Mouse (Mus musculus): ENCODE measurements around the gene Ficd. TPM values are rescaled to one million over a fixed set of nuclear protein-coding genes. Genes with fewer than 3 reads are reported as not detected.

Ficd gene
- polyA plus RNA-seq, 1 experiment from 2014 or later = 6.7 TPM

- Histone ChIP-seq H3K9me3 (ENCODE audit: control insufficient read depth, low read length) (no peaks in the 10 kb centered on the region), H3K27ac (replicated peaks; ENCODE audit: low read depth, low read length) (peak overlapping the region; percentile 98), H3K36me3 (ENCODE audit: control insufficient read depth, insufficient read depth, low read length) (peaks cover 32% of the 10 kb centered on the region), H3K4me3 (replicated peaks; ENCODE audit: low read depth, low read length) (peak overlapping the region; percentile 57), H3K4me1 (ENCODE audit: control insufficient read depth, insufficient read depth, low read length) (peaks cover 14% of the 10 kb centered on the region), H3K27me3 (ENCODE audit: control insufficient read depth, insufficient read depth, low read length) (no peaks in the 10 kb centered on the region), H3K4me2 (ENCODE audit: low read length) (peak overlapping the region; percentile 67), H3K9ac (replicated peaks; ENCODE audit: low read length) (peak overlapping the region; percentile 68)
- 4% methylated on average over 10 of the region's 10 CpGs for WGBS
- ATAC-seq (ENCODE audit: low FRiP score, low TSS enrichment) (no peak; the same call in 1 of the 2 replicates), DNase-seq (no peak)
These were observed 505 bp downstream of the Ficd start for GRCm38 (mm10) chr5:113736113-113736502.

- no peaks in the 10 kb centered on the region for H3K27me3 ChIP-seq (ENCODE audit: control insufficient read depth, insufficient read depth, low read length)
- H3K4me1 ChIP-seq (ENCODE audit: control insufficient read depth, insufficient read depth, low read length) = peaks cover 13% of the 10 kb centered on the region
- H3K27ac ChIP-seq (replicated peaks; ENCODE audit: low read depth, low read length) = peak overlapping the region; percentile 98
- H3K36me3 ChIP-seq (ENCODE audit: control insufficient read depth, insufficient read depth, low read length) = peaks cover 38% of the 10 kb centered on the region
- no peak for ATAC-seq (ENCODE audit: low FRiP score, low TSS enrichment)
- 38% methylated on average over 15 of the region's 15 CpGs for WGBS
- peak overlapping the region; percentile 68 for H3K9ac ChIP-seq (replicated peaks; ENCODE audit: low read length)
- no peaks in the 10 kb centered on the region for H3K9me3 ChIP-seq (ENCODE audit: control insufficient read depth, low read length)
- H3K4me3 ChIP-seq (replicated peaks; ENCODE audit: low read depth, low read length) = peak overlapping the region; percentile 57
- H3K4me2 ChIP-seq (ENCODE audit: low read length) = peak overlapping the region; percentile 67
- no peak for DNase-seq
These were observed 1.0 kb downstream of the Ficd start for GRCm38 (mm10) chr5:113736522-113737164.

GRCm38 (mm10) chr5:113737607-113738237, 2.1 kb downstream of the Ficd start:
- Histone ChIP-seq H3K9me3 (ENCODE audit: control insufficient read depth, low read length) (no peaks in the 10 kb centered on the region), H3K9ac (replicated peaks; ENCODE audit: low read length) (no peak overlapping the region), H3K4me2 (ENCODE audit: low read length) (no peak overlapping the region), H3K36me3 (ENCODE audit: control insufficient read depth, insufficient read depth, low read length) (peaks cover 49% of the 10 kb centered on the region), H3K27ac (replicated peaks; ENCODE audit: low read depth, low read length) (no peak overlapping the region), H3K27me3 (ENCODE audit: control insufficient read depth, insufficient read depth, low read length) (no peaks in the 10 kb centered on the region), H3K4me1 (ENCODE audit: control insufficient read depth, insufficient read depth, low read length) (peaks cover 13% of the 10 kb centered on the region), H3K4me3 (replicated peaks; ENCODE audit: low read depth, low read length) (no peak overlapping the region)
- ATAC-seq (ENCODE audit: low FRiP score, low TSS enrichment) (no peak), DNase-seq (no peak)
- 91% methylated on average over 11 of the region's 11 CpGs for WGBS

- H3K9me3 ChIP-seq (ENCODE audit: control insufficient read depth, low read length) = no peaks in the 10 kb centered on the region
- no peak overlapping the region for H3K4me2 ChIP-seq (ENCODE audit: low read length)
- 94% methylated on average over 5 of the region's 5 CpGs for WGBS
- no peak overlapping the region for H3K27ac ChIP-seq (replicated peaks; ENCODE audit: low read depth, low read length)
- DNase-seq = no peak
- H3K4me1 ChIP-seq (ENCODE audit: control insufficient read depth, insufficient read depth, low read length) = no peaks in the 10 kb centered on the region
- no peak overlapping the region for H3K4me3 ChIP-seq (replicated peaks; ENCODE audit: low read depth, low read length)
- no peak for ATAC-seq (ENCODE audit: low FRiP score, low TSS enrichment)
- H3K27me3 ChIP-seq (ENCODE audit: control insufficient read depth, insufficient read depth, low read length) = no peaks in the 10 kb centered on the region
- H3K36me3 ChIP-seq (ENCODE audit: control insufficient read depth, insufficient read depth, low read length) = peaks cover 100% of the 10 kb centered on the region
- no peak overlapping the region for H3K9ac ChIP-seq (replicated peaks; ENCODE audit: low read length)
These were observed 12.0 kb downstream of the Ficd start for GRCm38 (mm10) chr5:113747629-113748028.

- Histone ChIP-seq H3K4me1 (ENCODE audit: control insufficient read depth, insufficient read depth, low read length) (no peaks in the 10 kb centered on the region), H3K4me3 (replicated peaks; ENCODE audit: low read depth, low read length) (no peak overlapping the region), H3K9me3 (ENCODE audit: control insufficient read depth, low read length) (no peaks in the 10 kb centered on the region), H3K27me3 (ENCODE audit: control insufficient read depth, insufficient read depth, low read length) (no peaks in the 10 kb centered on the region), H3K9ac (replicated peaks; ENCODE audit: low read length) (no peak overlapping the region), H3K27ac (replicated peaks; ENCODE audit: low read depth, low read length) (no peak overlapping the region), H3K36me3 (ENCODE audit: control insufficient read depth, insufficient read depth, low read length) (peaks cover 100% of the 10 kb centered on the region), H3K4me2 (ENCODE audit: low read length) (no peak overlapping the region)
- no peak for DNase-seq
- WGBS = 93% methylated on average over 13 of the region's 13 CpGs
- no peak for ATAC-seq (ENCODE audit: low FRiP score, low TSS enrichment)
These were observed 13.1 kb downstream of the Ficd start for GRCm38 (mm10) chr5:113748556-113749331.

- WGBS = 93% methylated on average over 9 of the region's 9 CpGs
- Histone ChIP-seq H3K9me3 (ENCODE audit: control insufficient read depth, low read length) (no peaks in the 10 kb centered on the region), H3K4me3 (replicated peaks; ENCODE audit: low read depth, low read length) (no peak overlapping the region), H3K27ac (replicated peaks; ENCODE audit: low read depth, low read length) (no peak overlapping the region), H3K9ac (replicated peaks; ENCODE audit: low read length) (no peak overlapping the region), H3K4me1 (ENCODE audit: control insufficient read depth, insufficient read depth, low read length) (no peaks in the 10 kb centered on the region), H3K4me2 (ENCODE audit: low read length) (no peak overlapping the region), H3K27me3 (ENCODE audit: control insufficient read depth, insufficient read depth, low read length) (no peaks in the 10 kb centered on the region), H3K36me3 (ENCODE audit: control insufficient read depth, insufficient read depth, low read length) (peaks cover 100% of the 10 kb centered on the region)
- no peak for DNase-seq
- no peak for ATAC-seq (ENCODE audit: low FRiP score, low TSS enrichment)
These were observed 16.0 kb downstream of the Ficd start for GRCm38 (mm10) chr5:113751521-113752157.

- H3K4me1 ChIP-seq (ENCODE audit: control insufficient read depth, insufficient read depth, low read length) = no peaks in the 10 kb centered on the region
- no peak overlapping the region for H3K4me3 ChIP-seq (replicated peaks; ENCODE audit: low read depth, low read length)
- H3K27me3 ChIP-seq (ENCODE audit: control insufficient read depth, insufficient read depth, low read length) = no peaks in the 10 kb centered on the region
- ATAC-seq (ENCODE audit: low FRiP score, low TSS enrichment) (no peak), DNase-seq (no peak)
- H3K9me3 ChIP-seq (ENCODE audit: control insufficient read depth, low read length) = no peaks in the 10 kb centered on the region
- H3K4me2 ChIP-seq (ENCODE audit: low read length) = no peak overlapping the region
- H3K27ac ChIP-seq (replicated peaks; ENCODE audit: low read depth, low read length) = no peak overlapping the region
- peaks cover 100% of the 10 kb centered on the region for H3K36me3 ChIP-seq (ENCODE audit: control insufficient read depth, insufficient read depth, low read length)
- H3K9ac ChIP-seq (replicated peaks; ENCODE audit: low read length) = no peak overlapping the region
- 93% methylated on average over 15 of the region's 15 CpGs for WGBS
These were observed 19.9 kb downstream of the Ficd start for GRCm38 (mm10) chr5:113755347-113756030.

GRCm38 (mm10) chr5:113761585-113761984, 26.0 kb downstream of the Ficd start:
- no peak overlapping the region for H3K27ac ChIP-seq (replicated peaks; ENCODE audit: low read depth, low read length)
- no peak for ATAC-seq (ENCODE audit: low FRiP score, low TSS enrichment)
- DNase-seq = no peak
- no peaks in the 10 kb centered on the region for H3K27me3 ChIP-seq (ENCODE audit: control insufficient read depth, insufficient read depth, low read length)
- no peak overlapping the region for H3K4me3 ChIP-seq (replicated peaks; ENCODE audit: low read depth, low read length)
- H3K4me2 ChIP-seq (ENCODE audit: low read length) = no peak overlapping the region
- 90% methylated on average over 2 of the region's 2 CpGs for WGBS
- H3K36me3 ChIP-seq (ENCODE audit: control insufficient read depth, insufficient read depth, low read length) = peaks cover 83% of the 10 kb centered on the region
- H3K4me1 ChIP-seq (ENCODE audit: control insufficient read depth, insufficient read depth, low read length) = no peaks in the 10 kb centered on the region
- no peak overlapping the region for H3K9ac ChIP-seq (replicated peaks; ENCODE audit: low read length)
- H3K9me3 ChIP-seq (ENCODE audit: control insufficient read depth, low read length) = no peaks in the 10 kb centered on the region
